25 mouse cellular contexts compared by ENCODE assay signal in genomic region chr11:6420722-6421350, GRCm38 (mm10). TPM values are rescaled to one million over a fixed set of nuclear protein-coding genes. Genes with fewer than 3 reads are reported as not detected.
DNase-seq lines count a peak whose midpoint lies in the region; ATAC-seq and TF ChIP-seq lines count a peak whose summit lies in the region.
"Had no signal": no experiment of that assay in that cellular context is flagged by ENCODE, and none has a peak within 500 bp of the region (broad histone marks: within the 10 kb centered on the region; RNA-seq: fewer than 3 reads in every experiment).

No protein-coding gene starts in this region.

- no peak for TF ChIP-seq POLR2A in heart, adult 2 months (IDR thresholded peaks at IDR 0.05; ENCODE audit: insufficient read depth, low read depth, low read length)
- TF ChIP-seq POLR2A in cortical plate, adult 2 months (IDR thresholded peaks at IDR 0.05; ENCODE audit: extremely low read depth, insufficient read depth, low read length) = peak; percentile 17; the same call in 1 of the 2 replicates

- no peaks in the 10 kb centered on the region for H3K9me3 ChIP-seq in heart, embryonic 15.5 days (replicated peaks)
- H3K9me3 ChIP-seq in forebrain, embryonic 10.5 days = no peaks in the 10 kb centered on the region
- H3K9me3 ChIP-seq: forebrain, embryonic 15.5 days; limb, embryonic 10.5 days; liver, embryonic 13.5 days; neural tube, embryonic 13.5 days had no signal

- no peaks in the 10 kb centered on the region for H3K27me3 ChIP-seq in heart, embryonic 15.5 days
- no peaks in the 10 kb centered on the region for H3K27me3 ChIP-seq in heart, adult 2 months (ENCODE audit: control insufficient read depth, insufficient read depth, low read length)
- no peaks in the 10 kb centered on the region for H3K27me3 ChIP-seq in forebrain, embryonic 10.5 days (ENCODE audit: poor library complexity, severe bottlenecking)
- H3K27me3 ChIP-seq: forebrain, embryonic 15.5 days; liver, embryonic 13.5 days; neural tube, embryonic 13.5 days had no signal

- no peak for DNase-seq in heart, adult 2 months
- peak; percentile 41 for DNase-seq in 3134 (ENCODE audit: extremely low read depth, insufficient read length, low spot score)
- DNase-seq in A20 (ENCODE audit: low read depth, low spot score) = peak; percentile 43
- no peak for DNase-seq in B cell, adult 2 months
- DNase-seq in forebrain, embryonic 10.5 days (ENCODE audit: extremely low spot score, low spot score) = no peak
- DNase-seq in retina, postnatal 1 day = no peak
- DNase-seq: adrenal gland, postnatal 10 days; cerebellum, adult 9-11 months; gastrocnemius, postnatal 25 days; heart, postnatal 14 days; kidney, adult 18-20 months; kidney, postnatal 36 days; layer of hippocampus, adult 9-11 months; liver, embryonic 13.5 days; thymus, postnatal 4 days had no signal

- ATAC-seq in heart, embryonic 15.5 days (replicated peaks; ENCODE audit: insufficient number of reproducible peaks, insufficient read depth, low FRiP score, low read depth) = no peak
- ATAC-seq: activated CD4-positive, CD25-positive, alpha-beta regulatory T cell, adult 4 months; forebrain, embryonic 15.5 days had no signal

- no peaks in the 10 kb centered on the region for H3K79me2 ChIP-seq in heart, adult 2 months (replicated peaks; ENCODE audit: control insufficient read depth, insufficient read depth, low read length)

- H3K36me3 ChIP-seq in heart, embryonic 15.5 days = peaks cover 43% of the 10 kb centered on the region
- H3K36me3 ChIP-seq in heart, adult 2 months (ENCODE audit: control insufficient read depth, insufficient read depth, low read length) = peaks cover 32% of the 10 kb centered on the region
- H3K36me3 ChIP-seq in forebrain, embryonic 10.5 days (replicated peaks) = peaks cover 87% of the 10 kb centered on the region

- H3K9ac ChIP-seq in heart, embryonic 15.5 days = no peak overlapping the region
- H3K9ac ChIP-seq in heart, adult 2 months (ENCODE audit: low read depth, low read length) = no peak overlapping the region
- H3K9ac ChIP-seq: forebrain, embryonic 15.5 days; hindbrain, embryonic 14.5 days; liver, embryonic 13.5 days; neural tube, embryonic 13.5 days had no signal

- H3K4me1 ChIP-seq in heart, embryonic 15.5 days (replicated peaks) = peaks cover 12% of the 10 kb centered on the region
- peaks cover 4% of the 10 kb centered on the region for H3K4me1 ChIP-seq in heart, adult 2 months (ENCODE audit: control insufficient read depth, insufficient read depth, low read length)
- peaks cover 2% of the 10 kb centered on the region; the same call in 1 of the 2 replicates for H3K4me1 ChIP-seq in cortical plate, adult 2 months (ENCODE audit: control insufficient read depth, insufficient read depth, low read length)
- peaks cover 18% of the 10 kb centered on the region for H3K4me1 ChIP-seq in forebrain, embryonic 10.5 days

- 78% methylated on average over 2 of the region's 2 CpGs for WGBS in heart, embryonic 15.5 days
- WGBS in heart, adult 2 months = 78% methylated on average over 2 of the region's 2 CpGs
- 77% methylated on average over 2 of the region's 2 CpGs for WGBS in forebrain, embryonic 10.5 days

- H3K27ac ChIP-seq in heart, embryonic 15.5 days = peak overlapping the region; percentile 17; the same call in 1 of the 2 replicates
- no peak overlapping the region for H3K27ac ChIP-seq in heart, adult 2 months
- no peak overlapping the region for H3K27ac ChIP-seq in cortical plate, adult 2 months (ENCODE audit: insufficient read depth, low read length)
- H3K27ac ChIP-seq in forebrain, embryonic 10.5 days = no peak overlapping the region
- H3K27ac ChIP-seq: forebrain, embryonic 15.5 days; hindbrain, embryonic 14.5 days; left cerebral cortex, adult 2 months; limb, embryonic 10.5 days; macrophage; neural tube, embryonic 13.5 days had no signal

- no peak overlapping the region for H3K4me2 ChIP-seq in heart, embryonic 15.5 days
- H3K4me2 ChIP-seq: forebrain, embryonic 15.5 days; hindbrain, embryonic 14.5 days; liver, embryonic 13.5 days; midbrain, embryonic 11.5 days; neural tube, embryonic 13.5 days had no signal

- TF ChIP-seq EP300 in heart, adult 2 months (IDR thresholded peaks at IDR 0.05; ENCODE audit: insufficient read depth, low read depth, low read length) = no peak

- intact Hi-C loops in heart, adult 2 months (cut with DNase I) = no loop called here

- TF ChIP-seq CTCF in heart, adult 2 months (IDR thresholded peaks at IDR 0.05) = no peak
- no peak for TF ChIP-seq CTCF in cortical plate, adult 2 months (IDR thresholded peaks at IDR 0.05; ENCODE audit: extremely low read depth, insufficient read depth, low read length)

- no peak overlapping the region for H3K4me3 ChIP-seq in heart, embryonic 15.5 days
- no peak overlapping the region for H3K4me3 ChIP-seq in heart, adult 2 months
- H3K4me3 ChIP-seq in cortical plate, adult 2 months (ENCODE audit: insufficient read depth, low read length) = no peak overlapping the region
- H3K4me3 ChIP-seq in forebrain, embryonic 10.5 days = no peak overlapping the region
- H3K4me3 ChIP-seq: forebrain, embryonic 15.5 days; left cerebral cortex, adult 2 months; limb, embryonic 10.5 days; liver, embryonic 13.5 days; neural tube, embryonic 13.5 days had no signal

RNA-seq across cellular contexts. Expression of gene Ppia, which starts 5.6 kb away (rescaled TPM):
- polyA plus RNA-seq in heart, embryonic 15.5 days (2015; fragmentation: Nextera tagmentation; extraction: Ambion mirVana) = 3,680 and 4,098 TPM in 2 replicates
- 100 to 1,000 TPM; 304 to 328 TPM for total RNA-seq in heart, adult 2 months (2021)
- 298 and 449 TPM in 2 replicates for polyA plus RNA-seq in heart, adult 2 months (2012; rRNA removed)
- polyA plus RNA-seq in cortical plate, adult 2 months (2012; rRNA removed) = 2,439 and 2,636 TPM in 2 replicates
- 6,009 and 6,074 TPM in 2 replicates for polyA plus RNA-seq in forebrain, embryonic 10.5 days (2016; fragmentation: Nextera tagmentation; extraction: Ambion mirVana)

RNA-seq across cellular contexts. Expression of gene H2afv, which starts 23.4 kb away (rescaled TPM):
- 318 and 327 TPM in 2 replicates for polyA plus RNA-seq in heart, embryonic 15.5 days (2015; fragmentation: Nextera tagmentation; extraction: Ambion mirVana)
- 10 to 100 TPM; 75.8 to 80.8 TPM for total RNA-seq in heart, adult 2 months (2021)
- 46.3 and 59.2 TPM in 2 replicates for polyA plus RNA-seq in heart, adult 2 months (2012; rRNA removed)
- polyA plus RNA-seq in cortical plate, adult 2 months (2012; rRNA removed) = 81.7 and 83.3 TPM in 2 replicates
- polyA plus RNA-seq in forebrain, embryonic 10.5 days (2016; fragmentation: Nextera tagmentation; extraction: Ambion mirVana) = 844 and 848 TPM in 2 replicates

RNA-seq across cellular contexts. Expression of gene Zmiz2, which starts 32.0 kb away (rescaled TPM):
- polyA plus RNA-seq in heart, embryonic 15.5 days (2015; fragmentation: Nextera tagmentation; extraction: Ambion mirVana) = 6.6 and 8.2 TPM in 2 replicates
- total RNA-seq in heart, adult 2 months (2021) = 10 to 100 TPM; 36.6 to 39.3 TPM
- 26.2 and 35.7 TPM in 2 replicates for polyA plus RNA-seq in heart, adult 2 months (2012; rRNA removed)
- 105 and 108 TPM in 2 replicates for polyA plus RNA-seq in cortical plate, adult 2 months (2012; rRNA removed)
- 13.6 and 15.9 TPM in 2 replicates for polyA plus RNA-seq in forebrain, embryonic 10.5 days (2016; fragmentation: Nextera tagmentation; extraction: Ambion mirVana)

RNA-seq across cellular contexts. Expression of gene Purb, which starts 54.9 kb away (rescaled TPM):
- polyA plus RNA-seq in heart, embryonic 15.5 days (2015; fragmentation: Nextera tagmentation; extraction: Ambion mirVana) = 24.0 and 26.1 TPM in 2 replicates
- total RNA-seq in heart, adult 2 months (2021) = 10 to 100 TPM; 28.0 to 31.5 TPM
- polyA plus RNA-seq in heart, adult 2 months (2012; rRNA removed) = 5.0 and 9.3 TPM in 2 replicates
- 103 and 109 TPM in 2 replicates for polyA plus RNA-seq in cortical plate, adult 2 months (2012; rRNA removed)
- polyA plus RNA-seq in forebrain, embryonic 10.5 days (2016; fragmentation: Nextera tagmentation; extraction: Ambion mirVana) = 16.9 and 18.7 TPM in 2 replicates

Comparison
In these comparisons a context has a peak if more than half of its experiments do, and no peak if none do; other contexts are left out.
1. DNase-seq: peak in 3134 (single experiment) and A20 (single experiment); none in heart, adult 2 months (0 of 2), B cell, adult 2 months (0 of 2), forebrain, embryonic 10.5 days (single experiment) and retina, postnatal 1 day (single experiment).